Mouse (Mus musculus) lung, adult 2 months (tissue): Measurements from ENCODE around the gene Brd1.

Experiments
- CTCF ChIP-seq: fragments of 200-500 bp; IDR thresholded peaks from 2 replicates; pipeline ENCODE4 v1.5.1; 2011; ENCODE audit warnings: mild to moderate bottlenecking, low read length, control low read depth; ENCODE audit not compliant: insufficient read depth
- POLR2A ChIP-seq: fragments of 200-500 bp; IDR thresholded peaks from 2 replicates; pipeline ENCODE4 v1.6.1; 2011; ENCODE audit warnings: low read depth, mild to moderate bottlenecking, control low read depth, low read length, borderline replicate concordance; ENCODE audit errors: extremely low read depth

DNA sequence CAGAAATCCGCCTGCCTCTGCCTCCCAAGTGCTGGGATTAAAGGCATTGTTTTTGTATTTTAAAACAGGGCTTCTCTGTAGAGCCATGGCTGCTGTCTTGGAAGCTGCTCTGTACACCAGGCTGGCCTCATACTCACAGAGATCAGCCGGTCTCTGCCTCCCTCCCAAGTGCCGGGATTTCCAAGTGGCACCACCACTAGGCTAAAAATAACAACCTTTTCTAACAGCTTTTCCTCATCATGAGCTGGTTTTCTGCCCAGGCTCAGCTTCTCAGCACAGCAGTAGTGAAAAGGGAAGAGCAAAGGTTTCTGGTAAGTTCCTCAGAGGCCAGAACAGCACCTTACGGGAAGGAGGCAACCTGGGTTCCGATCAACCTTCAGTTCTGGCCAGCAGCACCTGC is 56.5 kb downstream of the Brd1 start:
- TF ChIP-seq CTCF: no peak
- TF ChIP-seq POLR2A: no peak
